Mouse (Mus musculus): ENCODE measurements around the gene H2-T23.
"Not testable (repeated sequence)": the region's sequence is repeated elsewhere in the genome, so short reads cannot be mapped to it uniquely, and the experiment has no call there.

H2-T23 gene

GRCm38 (mm10) chr17:36030046-36030702 is 2.5 kb downstream of the H2-T23 start:
- not testable (repeated sequence) for H3K36me3 ChIP-seq (ENCODE audit: control insufficient read depth, insufficient read depth, low read length, poor library complexity, severe bottlenecking); DNase-seq (ENCODE audit: low read depth, low spot score)

GRCm38 (mm10) chr17:36028879-36029619 is 3.6 kb downstream of the H2-T23 start:
- DNase-seq (ENCODE audit: low read depth, low spot score), result no peak
- H3K27me3 ChIP-seq (ENCODE audit: control insufficient read depth, insufficient read depth, low read length, poor library complexity, severe bottlenecking), result no peaks in the 10 kb centered on the region

More at GRCm38 (mm10) chr17:36030046-36030702, 2.5 kb downstream of the H2-T23 start:
- not testable (repeated sequence) for H3K27me3 ChIP-seq (ENCODE audit: control insufficient read depth, insufficient read depth, low read length, poor library complexity, severe bottlenecking)

GRCm38 (mm10) chr17:36027663-36028062 is 5.0 kb downstream of the H2-T23 start:
- Histone ChIP-seq H3K27me3 (ENCODE audit: control insufficient read depth, insufficient read depth, low read length, poor library complexity, severe bottlenecking) (no peaks in the 10 kb centered on the region), H3K36me3 (ENCODE audit: control insufficient read depth, insufficient read depth, low read length, poor library complexity, severe bottlenecking) (peaks cover 7% of the 10 kb centered on the region)

More at GRCm38 (mm10) chr17:36028879-36029619, 3.6 kb downstream of the H2-T23 start:
- H3K36me3 ChIP-seq (ENCODE audit: control insufficient read depth, insufficient read depth, low read length, poor library complexity, severe bottlenecking), result peaks cover 7% of the 10 kb centered on the region

GRCm38 (mm10) chr17:36025901-36026300 is 6.8 kb downstream of the H2-T23 start:
- peaks cover 7% of the 10 kb centered on the region for H3K36me3 ChIP-seq (ENCODE audit: control insufficient read depth, insufficient read depth, low read length, poor library complexity, severe bottlenecking)
- DNase-seq (ENCODE audit: low read depth, low spot score), result no peak

More at GRCm38 (mm10) chr17:36027663-36028062, 5.0 kb downstream of the H2-T23 start:
- DNase-seq (ENCODE audit: low read depth, low spot score), result no peak

GRCm38 (mm10) chr17:36025197-36025596 is 7.5 kb downstream of the H2-T23 start:
- DNase-seq (ENCODE audit: low read depth, low spot score), result no peak
- peaks cover 3% of the 10 kb centered on the region for H3K36me3 ChIP-seq (ENCODE audit: control insufficient read depth, insufficient read depth, low read length, poor library complexity, severe bottlenecking)
- no peaks in the 10 kb centered on the region for H3K27me3 ChIP-seq (ENCODE audit: control insufficient read depth, insufficient read depth, low read length, poor library complexity, severe bottlenecking)

More at GRCm38 (mm10) chr17:36025901-36026300, 6.8 kb downstream of the H2-T23 start:
- no peaks in the 10 kb centered on the region for H3K27me3 ChIP-seq (ENCODE audit: control insufficient read depth, insufficient read depth, low read length, poor library complexity, severe bottlenecking)

GRCm38 (mm10) chr17:36023710-36024654 is 8.7 kb downstream of the H2-T23 start:
- H3K36me3 ChIP-seq (ENCODE audit: control insufficient read depth, insufficient read depth, low read length, poor library complexity, severe bottlenecking), result no peaks in the 10 kb centered on the region
- H3K27me3 ChIP-seq (ENCODE audit: control insufficient read depth, insufficient read depth, low read length, poor library complexity, severe bottlenecking), result no peaks in the 10 kb centered on the region
- DNase-seq (ENCODE audit: low read depth, low spot score), result peak; percentile 39

- H3K36me3 ChIP-seq (ENCODE audit: control insufficient read depth, insufficient read depth, low read length, poor library complexity, severe bottlenecking), result no peaks in the 10 kb centered on the region
- no peak for DNase-seq (ENCODE audit: low read depth, low spot score)
- H3K27me3 ChIP-seq (ENCODE audit: control insufficient read depth, insufficient read depth, low read length, poor library complexity, severe bottlenecking), result no peaks in the 10 kb centered on the region
Observed at GRCm38 (mm10) chr17:36022922-36023321, 9.7 kb downstream of the H2-T23 start.

GRCm38 (mm10) chr17:36022098-36022497 is 10.6 kb downstream of the H2-T23 start:
- no peaks in the 10 kb centered on the region; the same call in 1 of the 2 replicates for H3K36me3 ChIP-seq (ENCODE audit: control insufficient read depth, insufficient read depth, low read length, poor library complexity, severe bottlenecking)
- DNase-seq (ENCODE audit: low read depth, low spot score), result no peak
- H3K27me3 ChIP-seq (ENCODE audit: control insufficient read depth, insufficient read depth, low read length, poor library complexity, severe bottlenecking), result no peaks in the 10 kb centered on the region

GRCm38 (mm10) chr17:36021309-36021708 is 11.3 kb downstream of the H2-T23 start:
- no peaks in the 10 kb centered on the region for H3K27me3 ChIP-seq (ENCODE audit: control insufficient read depth, insufficient read depth, low read length, poor library complexity, severe bottlenecking)
- no peak for DNase-seq (ENCODE audit: low read depth, low spot score)
- peaks cover 6% of the 10 kb centered on the region; the same call in 1 of the 2 replicates for H3K36me3 ChIP-seq (ENCODE audit: control insufficient read depth, insufficient read depth, low read length, poor library complexity, severe bottlenecking)

- peak; percentile 93 for DNase-seq (ENCODE audit: low read depth, low spot score)
- no peaks in the 10 kb centered on the region for H3K27me3 ChIP-seq (ENCODE audit: control insufficient read depth, insufficient read depth, low read length, poor library complexity, severe bottlenecking)
- peaks cover 10% of the 10 kb centered on the region for H3K36me3 ChIP-seq (ENCODE audit: control insufficient read depth, insufficient read depth, low read length, poor library complexity, severe bottlenecking)
Observed at GRCm38 (mm10) chr17:36020191-36021073, 12.2 kb downstream of the H2-T23 start, which contains the start of gene H2-T24. H2-T24 (minus strand) TSS chr17:36020560.

GRCm38 (mm10) chr17:36019519-36019918 is 13.1 kb downstream of the H2-T23 start:
- no peak for DNase-seq (ENCODE audit: low read depth, low spot score)
- Histone ChIP-seq H3K27me3 (ENCODE audit: control insufficient read depth, insufficient read depth, low read length, poor library complexity, severe bottlenecking) (no peaks in the 10 kb centered on the region), H3K36me3 (ENCODE audit: control insufficient read depth, insufficient read depth, low read length, poor library complexity, severe bottlenecking) (peaks cover 16% of the 10 kb centered on the region)

- no peak for DNase-seq (ENCODE audit: low read depth, low spot score)
- Histone ChIP-seq H3K36me3 (ENCODE audit: control insufficient read depth, insufficient read depth, low read length, poor library complexity, severe bottlenecking) (peaks cover 21% of the 10 kb centered on the region), H3K27me3 (ENCODE audit: control insufficient read depth, insufficient read depth, low read length, poor library complexity, severe bottlenecking) (no peaks in the 10 kb centered on the region)
Observed at GRCm38 (mm10) chr17:36018979-36019378, 13.7 kb downstream of the H2-T23 start.

GRCm38 (mm10) chr17:36017046-36017445 is 15.6 kb downstream of the H2-T23 start:
- no peak for DNase-seq (ENCODE audit: low read depth, low spot score)
- Histone ChIP-seq H3K27me3 (ENCODE audit: control insufficient read depth, insufficient read depth, low read length, poor library complexity, severe bottlenecking) (no peaks in the 10 kb centered on the region), H3K36me3 (ENCODE audit: control insufficient read depth, insufficient read depth, low read length, poor library complexity, severe bottlenecking) (peaks cover 21% of the 10 kb centered on the region)
